Mouse (Mus musculus) spleen, postnatal 14 days (tissue): ENCODE results near the gene Ddost.
"Not testable (repeated sequence)": the region's sequence is repeated elsewhere in the genome, so short reads cannot be mapped to it uniquely, and the experiment has no call there.

ENCODE experiments used
- DNase-seq, 2 experiments: peaks; one replicate each; pipeline ENCODE4 v3.0.0; 2021 to 2022; ENCODE audit warnings: low spot score in 2 of 2

The Ddost gene

DNA sequence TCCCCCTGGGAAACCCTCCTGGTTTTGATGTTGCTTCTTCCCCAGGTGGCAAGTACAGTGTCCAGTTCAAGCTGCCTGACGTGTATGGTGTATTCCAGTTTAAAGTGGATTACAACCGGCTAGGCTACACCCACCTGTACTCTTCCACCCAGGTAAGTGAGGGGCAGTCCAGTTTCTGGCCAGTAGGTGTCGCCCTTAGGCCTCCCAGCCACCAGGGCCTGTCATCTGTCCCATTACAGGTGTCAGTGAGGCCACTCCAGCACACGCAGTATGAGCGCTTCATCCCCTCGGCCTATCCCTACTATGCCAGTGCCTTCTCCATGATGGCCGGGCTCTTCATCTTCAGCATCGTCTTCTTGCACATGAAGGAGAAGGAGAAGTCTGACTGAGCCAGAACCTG is 7.1 kb downstream of the Ddost start:
- peak in 1 of 2 experiments; percentile 50 for DNase-seq

DNA sequence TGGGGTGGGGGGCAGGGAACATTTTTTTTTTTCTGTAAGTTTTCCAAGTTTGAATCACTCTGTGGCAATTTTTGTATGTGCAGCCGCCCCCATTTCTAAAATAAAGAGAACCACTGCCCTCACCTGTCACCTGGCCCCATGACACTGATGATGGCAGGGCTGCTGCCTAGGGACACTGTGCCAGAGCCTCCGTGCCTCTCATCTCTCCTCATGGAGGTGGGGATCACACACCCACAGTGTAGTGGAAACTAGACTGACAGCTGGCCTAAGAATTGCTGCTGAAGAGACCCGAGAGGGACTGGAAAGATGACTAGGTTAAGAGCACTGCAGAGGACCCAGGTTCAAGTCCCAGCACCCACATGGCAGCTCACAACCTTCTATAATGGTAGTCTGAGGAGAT is 7.6 kb downstream of the Ddost start:
- DNase-seq = no peak

DNA sequence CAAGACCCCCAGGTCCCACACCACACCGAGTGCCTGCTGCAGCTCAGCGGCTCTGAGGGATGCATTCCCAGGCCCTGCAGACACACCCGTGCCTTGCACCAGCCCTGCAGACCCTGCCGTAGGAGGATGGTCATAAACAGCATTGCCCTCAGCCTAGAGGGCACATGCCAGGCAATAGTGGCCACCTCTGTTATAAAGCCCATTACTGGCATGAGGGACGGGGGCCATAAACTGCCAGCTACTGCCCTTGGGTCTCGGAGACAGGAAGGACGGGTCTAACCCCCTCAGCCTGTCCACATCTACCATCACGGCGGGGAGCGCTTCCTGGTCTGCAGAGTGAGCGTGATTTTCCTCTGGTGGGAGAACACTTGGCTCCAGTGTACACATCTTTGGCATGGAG is 8.5 kb downstream of the Ddost start:
- no peak for DNase-seq

DNA sequence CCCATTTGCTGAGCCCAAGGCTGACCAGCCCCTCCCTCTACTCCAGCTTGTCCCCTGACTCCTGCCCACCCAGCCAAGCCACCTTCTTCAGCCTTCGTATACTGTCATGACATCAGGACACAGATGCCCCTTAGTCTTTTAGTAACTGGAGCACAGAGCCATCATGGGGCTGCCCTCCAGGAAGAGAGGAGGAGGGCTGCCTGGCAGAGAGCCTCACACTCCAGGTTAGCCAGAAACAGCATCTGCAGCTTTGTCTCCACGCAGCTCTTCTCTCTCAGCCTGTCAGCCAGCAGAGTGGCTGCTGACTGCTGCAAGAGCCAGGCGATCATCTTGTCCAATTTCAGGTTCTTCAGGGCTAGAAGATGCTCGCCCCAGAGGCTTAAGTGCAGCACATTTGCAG is 9.3 kb downstream of the Ddost start:
- DNase-seq = no peak

DNA sequence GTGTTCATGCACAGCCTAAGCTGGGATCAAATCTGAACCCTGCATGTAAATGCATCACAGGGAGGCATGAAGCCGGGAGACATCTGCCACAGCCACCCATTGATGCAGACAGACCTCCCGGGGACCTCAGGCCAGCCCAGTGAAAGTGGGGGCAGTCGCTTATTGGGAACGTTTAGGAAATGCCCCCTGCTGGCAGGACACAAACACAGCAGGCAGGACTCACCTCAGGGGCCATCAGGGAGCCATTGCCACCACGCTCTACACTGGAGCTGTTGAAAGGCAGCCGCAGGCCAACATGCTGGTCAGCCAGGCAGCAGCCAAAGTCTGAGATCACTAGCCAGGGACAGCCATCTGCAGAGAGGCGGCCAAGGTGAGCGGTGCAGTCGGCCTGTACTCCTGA is 11.3 kb downstream of the Ddost start:
- no peak for DNase-seq

DNA sequence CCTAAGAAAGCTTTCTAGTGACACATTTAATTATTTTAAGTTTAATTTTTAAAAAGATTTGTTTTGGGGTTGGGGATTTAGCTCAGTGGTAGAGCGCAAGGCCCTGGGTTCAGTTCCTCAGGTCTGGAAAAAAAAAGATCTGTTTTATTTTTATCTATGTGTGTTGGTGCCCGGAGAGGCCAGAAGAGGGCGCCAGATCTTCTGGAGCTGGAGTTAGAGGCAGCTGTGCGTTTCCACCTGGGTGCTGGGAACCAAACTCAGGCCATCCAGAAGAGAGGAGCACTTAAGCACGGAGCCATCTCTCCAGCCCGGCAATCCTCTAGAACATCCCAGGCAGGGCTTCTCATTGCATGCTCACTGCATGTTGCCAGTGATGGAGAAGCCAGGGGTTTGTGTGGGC is 11.8 kb downstream of the Ddost start:
- no peak for DNase-seq

DNA sequence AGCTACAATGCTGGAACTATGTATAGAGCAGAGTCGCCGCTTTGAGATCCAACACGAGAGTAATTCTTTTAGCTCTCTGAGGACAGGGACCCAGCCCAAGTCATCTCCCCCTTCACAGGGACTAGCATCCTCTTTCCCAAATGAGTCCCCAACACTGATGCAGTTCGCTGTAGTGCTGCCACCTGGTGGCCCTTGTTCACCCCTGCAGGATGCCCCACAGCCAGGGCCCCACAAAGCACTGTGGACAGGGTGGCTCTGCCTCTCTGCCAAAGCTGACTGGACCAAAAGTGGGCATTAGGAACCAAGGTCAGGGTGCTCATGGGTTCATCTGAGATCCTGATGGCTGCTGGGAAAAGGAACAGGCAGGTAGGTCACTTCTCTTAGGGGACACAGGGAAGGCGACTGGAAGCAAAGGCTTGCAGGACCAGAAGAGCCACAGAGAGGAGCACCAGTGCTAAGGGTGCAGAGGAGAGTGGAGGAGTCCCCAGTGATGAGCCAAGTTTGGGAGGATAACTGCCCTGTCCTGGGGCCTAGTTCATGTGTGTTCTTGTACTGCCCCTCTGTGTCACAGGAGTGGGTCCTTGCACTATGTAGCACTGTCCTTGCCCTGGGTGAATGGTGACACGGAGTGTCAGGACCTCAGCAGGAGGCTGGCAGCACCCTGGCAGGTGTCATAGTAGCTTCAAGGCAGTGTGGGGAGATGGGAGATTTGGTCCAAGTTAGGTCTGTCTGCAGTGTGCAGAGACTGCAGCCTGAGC is 14.2 kb downstream of the Ddost start:
- peak in 1 of 2 experiments; percentile 55 for DNase-seq

DNA sequence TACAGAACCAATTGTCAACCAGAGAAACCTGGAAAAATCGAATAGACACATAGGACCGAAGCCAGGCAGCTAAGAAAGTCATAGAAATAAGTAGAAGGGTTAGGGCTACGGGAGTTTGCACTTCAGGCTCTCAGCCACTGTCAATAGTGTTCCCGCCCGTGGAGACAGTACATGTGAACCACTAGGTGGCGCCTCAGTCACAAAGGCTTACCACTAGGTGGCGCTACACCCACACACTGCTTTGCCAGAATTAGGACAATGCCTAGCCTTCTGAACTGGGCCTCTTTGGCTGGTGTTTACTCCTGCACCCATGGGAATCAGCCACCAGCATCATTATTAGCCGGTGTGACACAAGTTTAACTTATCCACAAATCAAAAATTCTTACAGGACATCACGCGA is 15.0 kb downstream of the Ddost start:
- DNase-seq = peak; percentile 56 to 80

DNA sequence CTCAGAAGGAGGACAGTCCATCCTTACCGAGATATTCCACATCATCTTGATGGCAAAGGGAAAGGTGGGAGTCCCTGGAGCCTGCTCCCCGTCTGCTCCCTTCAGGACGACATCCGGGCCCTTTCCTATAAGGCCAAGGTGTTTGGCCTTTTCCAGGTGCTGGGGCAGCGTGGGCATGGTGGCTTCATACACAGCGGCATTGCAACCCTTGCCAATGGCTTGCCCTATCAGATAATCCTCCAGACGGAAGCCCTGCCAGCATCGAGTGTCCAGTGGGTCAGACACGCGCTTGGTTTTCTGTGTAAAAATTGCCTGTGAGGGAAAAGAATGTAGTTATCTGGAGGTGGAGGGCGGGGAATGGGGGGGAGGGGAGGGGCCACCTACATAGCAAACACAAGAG is 16.2 kb downstream of the Ddost start:
- no peak for DNase-seq

DNA sequence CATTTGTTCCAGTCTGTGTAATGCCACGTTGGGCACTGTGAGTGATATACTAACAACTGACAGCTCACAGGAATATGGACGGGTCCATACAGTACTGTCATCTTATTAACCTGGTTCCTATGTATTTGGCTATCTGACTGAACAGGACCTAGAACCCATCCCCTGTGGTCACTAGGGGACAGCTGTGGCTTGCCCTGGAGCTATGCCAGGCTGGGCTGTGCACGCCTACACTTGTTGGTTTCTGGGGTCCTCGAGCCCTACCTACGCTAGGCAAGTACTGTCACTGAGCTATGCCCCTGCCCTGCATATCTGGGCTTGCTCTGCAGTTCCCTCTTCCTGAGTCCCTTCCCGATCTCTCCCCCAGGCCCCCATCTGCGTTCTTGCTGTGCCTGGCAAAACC is 17.0 kb downstream of the Ddost start:
- DNase-seq = no peak

DNA sequence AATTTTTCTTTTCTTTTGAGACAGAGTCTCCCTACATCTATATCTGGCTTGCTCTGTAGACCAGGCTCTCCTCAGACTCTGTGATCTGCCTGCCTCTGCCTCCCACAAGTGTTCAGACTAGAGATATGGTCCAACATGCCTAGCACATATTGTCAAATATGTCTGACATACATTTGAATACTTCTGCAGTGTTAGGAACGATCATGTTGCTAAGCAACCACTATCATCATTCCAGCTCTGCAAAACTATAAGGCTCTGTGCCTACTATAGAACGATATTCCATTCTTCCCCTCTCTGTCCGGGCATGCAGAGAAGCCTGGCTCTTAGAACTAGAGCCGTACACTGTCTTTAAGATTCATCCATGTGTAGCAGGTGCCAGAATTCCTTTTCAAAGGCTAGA is 18.2 kb downstream of the Ddost start:
- no peak for DNase-seq

DNA sequence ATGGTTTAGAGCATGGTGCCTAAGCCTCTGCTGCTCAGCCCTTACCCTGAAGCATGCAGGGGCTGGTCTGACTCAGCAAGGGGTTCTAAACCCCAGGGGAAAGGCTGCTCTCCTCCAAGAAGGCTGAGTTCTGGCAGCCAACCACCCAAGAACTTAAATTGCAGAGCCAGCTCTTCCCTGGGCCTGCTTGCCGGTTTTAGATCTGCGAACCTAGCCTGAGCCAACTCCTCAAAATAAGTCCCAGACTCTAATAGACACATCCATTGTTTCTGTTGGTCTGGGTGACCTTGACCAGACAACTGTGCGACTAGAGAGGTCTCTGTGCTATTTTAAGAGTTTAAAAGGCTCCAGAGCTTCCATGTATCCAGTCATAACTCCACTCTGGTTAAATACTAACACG is 19.2 kb downstream of the Ddost start:
- DNase-seq = no peak

DNA sequence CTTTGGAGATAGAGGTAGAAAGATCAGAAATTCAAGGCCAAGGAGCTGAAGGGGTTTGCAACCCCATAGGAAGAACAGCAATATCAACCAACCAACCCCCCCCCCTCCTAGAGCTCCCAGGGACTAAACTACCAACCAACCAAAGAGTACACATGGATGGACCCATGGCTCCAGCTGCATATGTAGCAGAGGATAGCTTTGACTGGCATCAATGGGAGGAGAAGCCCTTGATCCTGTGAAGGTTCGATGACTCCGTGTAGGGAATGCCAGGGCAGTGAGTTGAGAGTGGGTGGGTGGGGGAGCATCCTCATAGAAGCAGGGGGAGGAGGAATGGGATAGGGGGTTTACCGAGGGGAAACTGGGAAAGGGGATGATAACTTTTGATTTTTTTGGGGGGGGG is 19.9 kb downstream of the Ddost start:
- no peak for DNase-seq

DNA sequence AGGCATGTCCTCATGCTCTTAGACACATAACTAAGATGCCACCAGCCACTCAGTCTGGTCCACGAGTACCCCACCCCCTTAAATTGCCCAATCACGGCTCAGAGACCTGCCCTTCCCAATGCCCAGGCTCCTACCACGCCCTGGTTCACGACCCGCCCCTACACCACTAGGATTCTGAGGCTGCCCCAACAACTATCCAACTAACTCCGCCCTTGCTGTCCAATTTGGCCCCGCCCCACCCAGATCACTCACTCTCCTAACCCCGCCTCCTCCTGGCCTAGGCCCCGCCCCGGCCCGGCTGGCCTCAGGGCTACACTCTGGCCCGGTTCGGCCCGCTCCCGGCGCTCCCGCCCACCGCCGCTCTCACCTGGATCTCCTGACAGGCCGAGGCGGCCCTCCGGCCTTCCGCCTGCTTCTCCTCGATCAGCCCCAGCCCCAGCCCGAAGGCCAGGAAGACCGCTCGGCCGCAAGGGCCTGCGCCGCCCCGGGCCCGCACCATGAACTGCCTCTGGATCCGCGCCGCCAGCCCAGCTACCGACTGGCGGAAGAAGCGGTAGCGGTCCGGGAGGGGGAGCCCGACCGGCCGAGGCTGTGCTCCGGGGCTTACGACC is 21.0 kb downstream of the Ddost start:
- peak; percentile 89 to 94 for DNase-seq

DNA sequence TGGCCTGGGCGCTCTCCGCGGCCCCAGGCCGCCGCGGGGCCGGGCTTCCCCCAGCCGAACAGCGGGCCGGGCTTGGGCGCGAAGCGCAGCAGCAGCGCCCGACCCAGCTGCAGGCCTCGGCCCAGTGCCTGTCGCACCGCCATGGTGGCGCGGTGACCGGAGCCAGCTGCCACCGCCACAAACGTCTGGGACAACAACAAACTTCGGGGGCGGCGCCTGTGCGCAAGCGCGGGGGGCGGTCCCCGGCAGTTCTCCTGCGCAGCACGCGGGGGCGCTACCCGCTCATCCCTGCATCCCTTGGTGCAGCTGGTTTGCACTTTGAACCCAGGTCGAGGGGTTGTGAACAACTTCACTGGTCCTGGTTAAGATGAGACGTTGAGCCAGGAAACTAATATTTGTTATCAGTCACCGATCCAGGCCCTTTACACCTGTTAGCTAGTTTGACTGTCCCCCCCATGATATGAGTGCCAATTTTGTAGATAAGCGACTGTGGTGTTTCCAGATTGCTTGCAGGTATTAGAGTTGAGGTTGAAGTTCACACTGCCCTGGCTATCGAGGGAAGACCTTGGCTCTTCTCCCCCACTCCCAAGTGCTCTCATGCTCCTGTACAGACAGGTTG is 21.7 kb downstream of the Ddost start, which contains the start of gene Pink1:
Pink1 (minus strand) TSS at position 231 of the 619 bp plus-strand sequence.
- DNase-seq = peak; percentile 81 to 86

DNA sequence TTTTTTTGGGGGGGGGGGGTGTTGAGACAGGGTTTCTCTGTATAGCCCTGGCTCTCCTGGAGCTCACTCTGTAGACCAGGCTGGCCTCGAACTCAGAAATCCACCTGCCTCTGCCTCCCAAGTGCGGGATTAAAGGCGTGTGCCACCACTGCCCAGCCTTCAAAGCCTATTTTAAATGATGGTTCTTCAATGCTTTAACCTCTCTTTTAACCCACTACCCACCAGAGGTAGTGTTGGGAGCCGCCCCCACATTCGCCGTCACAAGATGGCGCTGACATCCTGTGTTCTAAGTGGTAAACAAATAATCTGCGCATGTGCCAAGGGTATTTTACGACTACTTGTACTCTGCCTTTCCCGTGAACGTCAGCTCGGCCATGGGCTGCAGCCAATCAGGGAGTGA is 22.6 kb downstream of the Ddost start:
- not testable (repeated sequence) for DNase-seq

DNA sequence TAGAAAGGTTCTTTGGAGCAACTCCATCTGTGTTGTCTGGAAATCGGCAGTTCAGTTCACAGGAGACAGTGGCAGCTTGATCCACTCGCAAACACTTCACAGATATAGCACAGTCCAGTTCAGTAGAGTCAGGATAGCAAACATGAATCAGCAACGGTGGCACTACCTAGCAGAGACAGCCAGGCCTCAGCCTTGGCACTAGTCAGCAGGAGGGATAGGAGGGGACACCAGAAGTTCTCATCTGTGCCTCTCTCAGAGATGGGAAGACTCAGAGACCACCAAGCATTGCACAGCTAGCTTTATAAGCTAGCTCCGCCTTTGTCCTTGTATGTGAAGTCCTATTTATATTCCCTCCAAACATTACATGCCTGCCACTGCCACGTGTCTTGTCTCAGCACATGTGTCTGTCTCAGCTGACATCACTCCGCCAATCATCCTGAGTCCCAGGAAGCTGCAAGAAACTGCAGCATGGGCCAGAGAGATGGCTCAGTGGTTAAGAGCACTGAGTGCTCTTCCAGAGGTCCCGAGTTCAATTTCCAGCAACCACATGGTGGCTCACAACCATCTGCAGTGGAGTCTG is 23.5 kb downstream of the Ddost start:
- DNase-seq = no peak

DNA sequence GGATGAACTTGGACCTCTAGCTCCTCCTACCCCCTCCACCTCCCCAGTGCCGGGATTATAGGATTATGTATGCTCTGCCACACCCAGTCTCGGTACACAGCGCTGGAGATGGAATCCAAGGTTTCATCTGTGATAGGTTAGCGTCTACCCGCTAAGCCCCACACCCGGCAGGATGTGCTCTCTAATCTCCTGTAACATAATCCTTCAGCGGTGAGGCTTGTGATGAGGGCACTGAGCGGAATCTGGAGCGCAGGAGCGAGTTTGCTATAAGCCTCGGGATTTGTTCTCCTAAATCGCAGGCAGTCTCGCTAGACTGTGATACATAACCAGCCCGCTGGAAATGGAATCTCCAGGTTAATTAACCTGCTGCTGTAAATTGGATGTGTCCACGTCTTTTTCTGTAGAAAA is 25.7 kb downstream of the Ddost start:
- no peak for DNase-seq

DNA sequence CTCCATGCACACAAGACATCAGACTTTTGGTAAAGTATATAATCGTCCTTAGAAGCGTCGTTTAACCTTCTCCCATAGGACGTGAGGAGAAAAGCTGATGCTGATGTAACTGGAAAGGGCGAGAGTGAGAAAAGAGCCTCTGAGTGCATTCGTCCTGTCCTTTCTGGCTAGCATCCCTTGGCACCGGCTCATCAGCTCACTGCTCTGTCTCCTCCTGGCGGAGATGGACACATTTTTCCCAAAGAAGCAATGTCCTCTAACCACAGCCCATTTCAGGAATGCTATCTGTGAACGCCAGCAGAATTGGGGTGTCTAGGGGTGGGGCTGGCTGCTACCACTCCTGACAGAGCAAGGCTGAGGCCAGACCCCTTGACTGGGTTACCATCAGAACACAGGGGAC is 27.1 kb downstream of the Ddost start:
- no peak for DNase-seq

DNA sequence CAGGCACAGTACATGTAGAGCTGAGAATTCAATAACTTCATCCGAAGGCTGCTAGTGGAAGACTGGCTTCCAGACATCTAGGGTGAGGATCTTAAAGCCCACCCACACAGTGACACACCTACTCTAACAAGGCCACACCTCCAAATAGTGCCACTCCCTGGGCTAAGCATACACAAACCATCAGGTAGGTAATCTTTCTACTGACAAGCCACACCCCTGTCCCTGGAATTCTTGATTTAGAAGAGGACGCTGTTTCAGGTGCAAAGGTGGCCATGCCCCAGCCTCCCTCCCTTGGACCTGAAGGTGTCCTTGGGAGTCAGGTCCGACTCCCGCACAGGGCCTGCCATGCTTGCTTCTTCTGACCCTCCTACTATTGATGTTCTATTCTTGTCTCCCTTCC is 28.6 kb downstream of the Ddost start:
- no peak for DNase-seq

DNA sequence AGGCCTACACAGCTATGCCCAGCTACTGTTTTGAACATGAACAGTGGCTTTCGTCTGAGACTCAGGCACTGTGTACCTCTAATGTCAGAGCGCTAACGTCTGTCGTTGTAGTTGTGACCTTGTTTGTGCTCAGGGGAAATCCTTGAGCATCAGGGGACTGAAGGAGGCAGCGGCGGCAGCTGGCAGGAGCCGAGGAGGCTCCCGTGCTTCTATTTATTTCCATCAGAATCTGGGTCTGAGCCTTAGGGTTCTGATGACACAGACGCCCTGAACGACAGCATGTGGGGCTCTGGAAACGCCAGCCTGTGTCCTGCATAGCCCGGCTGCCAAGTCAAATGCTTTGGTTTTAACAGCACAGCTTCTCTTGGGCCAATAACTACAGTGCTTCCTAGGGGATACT is 30.5 kb downstream of the Ddost start:
- no peak for DNase-seq

DNA sequence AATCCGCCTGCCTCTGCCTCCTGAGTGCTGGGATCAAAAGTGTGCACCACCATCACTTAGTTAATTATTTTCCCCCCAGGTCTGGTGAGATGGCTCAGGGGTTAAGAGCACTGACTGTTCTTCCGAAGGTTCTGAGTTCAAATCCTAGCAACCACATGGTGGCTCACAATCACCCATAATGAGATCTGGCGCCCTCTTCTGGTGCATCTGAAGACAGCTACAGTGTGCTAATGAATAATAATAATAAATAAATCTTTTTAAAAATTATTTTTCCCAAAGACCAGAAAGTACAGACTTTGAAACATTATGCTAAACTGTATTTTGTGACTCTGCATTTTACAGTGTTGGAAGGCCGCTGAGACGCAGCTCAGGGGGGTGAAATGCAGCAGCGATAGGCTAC is 31.1 kb downstream of the Ddost start:
- no peak for DNase-seq

DNA sequence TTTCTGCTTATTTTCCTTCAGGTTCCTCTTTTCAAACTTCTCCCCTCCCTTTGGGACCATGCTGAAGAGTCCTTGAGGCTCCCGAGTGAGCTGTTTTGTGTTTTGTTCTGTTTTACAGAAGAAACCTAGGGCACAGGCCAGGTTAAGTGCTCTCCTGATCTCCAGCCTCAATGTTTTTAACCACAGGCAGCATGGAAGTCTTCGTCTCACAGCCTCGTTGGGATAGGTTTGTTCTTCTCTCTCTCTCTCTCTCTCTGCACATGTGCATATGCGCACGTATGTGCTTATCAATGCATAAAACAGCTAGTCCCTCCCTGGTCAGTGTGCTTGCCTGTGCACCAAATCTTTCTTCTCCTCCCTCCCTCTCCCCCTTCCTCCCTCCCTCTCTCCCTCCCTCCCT is 32.3 kb downstream of the Ddost start:
- no peak for DNase-seq
